Mouse (Mus musculus): ENCODE measurements around the gene Dnah7a.
"Not testable (repeated sequence)": the region's sequence is repeated elsewhere in the genome, so short reads cannot be mapped to it uniquely, and the experiment has no call there.

Gene Dnah7a

DNA sequence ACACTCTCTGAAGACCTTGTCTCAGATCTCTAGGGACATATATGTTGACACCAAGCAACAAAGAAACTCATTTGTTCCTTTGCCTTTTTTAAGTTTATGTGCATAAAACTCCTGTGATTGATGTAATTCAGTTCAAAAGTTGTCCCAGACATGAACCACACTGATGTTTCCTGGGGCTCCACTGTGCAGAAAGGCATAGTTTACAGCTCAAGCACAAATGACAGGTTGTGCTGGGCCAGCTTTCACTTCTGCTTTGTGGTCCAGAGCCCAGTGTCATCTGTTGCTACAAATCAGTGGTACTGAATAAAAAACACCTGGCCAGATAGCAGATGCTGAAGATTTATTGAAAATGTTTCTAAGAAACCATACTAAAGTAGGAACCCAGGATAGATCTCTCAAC lies 42.3 kb downstream of the Dnah7a start:
- DNase-seq: not testable (repeated sequence)

GRCm38 (mm10) chr1:53639865-53640794 lies 66.5 kb downstream of the Dnah7a start:
- no peak for DNase-seq

DNA sequence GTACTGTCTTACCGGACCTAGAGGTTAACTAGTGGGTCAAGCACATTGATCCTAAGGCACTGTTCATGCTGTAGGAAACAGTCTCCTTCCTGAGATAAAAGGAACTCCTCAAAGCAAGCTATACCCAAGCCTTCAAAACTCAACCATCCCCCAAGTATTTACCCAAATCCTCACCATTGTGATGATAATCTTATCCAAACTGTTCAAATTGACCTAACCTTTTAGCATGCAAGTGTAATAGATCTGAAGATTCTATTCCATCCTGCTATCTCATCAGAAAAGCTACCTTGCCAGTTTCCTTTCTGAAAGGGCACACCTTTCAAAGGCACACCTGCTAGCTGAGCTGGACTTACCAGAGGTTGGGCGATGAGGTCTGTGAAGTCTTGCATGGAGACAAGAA lies 70.9 kb downstream of the Dnah7a start:
- DNase-seq: not testable (repeated sequence)

GRCm38 (mm10) chr1:53632040-53632439 lies 74.5 kb downstream of the Dnah7a start:
- DNase-seq: not testable (repeated sequence)

- DNase-seq: no peak
Measured at GRCm38 (mm10) chr1:53630011-53630410, 76.6 kb downstream of the Dnah7a start.

- DNase-seq: no peak
Measured at GRCm38 (mm10) chr1:53613486-53613885, 93.1 kb downstream of the Dnah7a start.

DNA sequence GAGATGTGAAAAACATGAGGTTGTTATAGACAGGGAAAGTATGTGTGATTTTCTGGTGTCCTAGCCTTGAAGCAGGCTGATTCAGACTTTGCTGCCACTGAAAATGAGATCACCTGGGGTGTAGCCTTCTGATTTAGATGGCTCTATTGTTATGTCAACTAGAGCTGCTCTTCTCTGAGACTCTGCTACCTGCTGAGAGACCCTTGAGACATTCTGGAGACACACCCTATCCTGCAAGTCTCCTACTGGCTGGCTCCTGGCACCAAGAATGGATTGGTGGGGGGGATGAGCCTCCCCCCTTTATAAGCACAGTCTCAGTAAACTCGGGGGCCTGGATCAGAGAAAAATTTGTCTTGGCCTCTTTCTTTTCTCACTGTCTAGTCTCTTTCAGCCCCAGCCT lies 125.3 kb downstream of the Dnah7a start:
- DNase-seq: not testable (repeated sequence)

GRCm38 (mm10) chr1:53557918-53558317 lies 148.7 kb downstream of the Dnah7a start:
- DNase-seq: not testable (repeated sequence)

DNA sequence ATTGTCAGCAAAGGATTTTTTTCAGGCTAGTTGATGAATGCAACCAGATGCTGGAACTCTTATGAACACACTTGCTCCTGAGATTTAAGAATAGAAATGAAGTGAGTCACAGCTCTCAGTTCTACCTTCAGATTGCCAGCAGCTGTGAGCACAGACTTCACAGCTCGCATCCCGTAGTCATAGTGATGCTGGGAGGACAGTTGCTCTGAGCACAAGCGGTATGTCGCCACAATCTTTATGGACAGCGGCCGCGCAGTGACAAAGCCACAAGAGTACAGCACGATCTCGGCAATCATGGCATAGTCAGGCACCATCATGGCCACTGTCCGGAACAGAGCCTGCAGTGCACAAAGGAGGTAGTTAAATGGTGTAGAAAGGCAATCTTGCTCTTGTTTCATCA lies 159.6 kb downstream of the Dnah7a start:
- not testable (repeated sequence) for DNase-seq

GRCm38 (mm10) chr1:53538356-53538755 lies 168.2 kb downstream of the Dnah7a start:
- not testable (repeated sequence) for DNase-seq

GRCm38 (mm10) chr1:53534826-53535225 lies 171.8 kb downstream of the Dnah7a start:
- DNase-seq: not testable (repeated sequence)

GRCm38 (mm10) chr1:53526021-53526420 lies 180.6 kb downstream of the Dnah7a start:
- not testable (repeated sequence) for DNase-seq

DNA sequence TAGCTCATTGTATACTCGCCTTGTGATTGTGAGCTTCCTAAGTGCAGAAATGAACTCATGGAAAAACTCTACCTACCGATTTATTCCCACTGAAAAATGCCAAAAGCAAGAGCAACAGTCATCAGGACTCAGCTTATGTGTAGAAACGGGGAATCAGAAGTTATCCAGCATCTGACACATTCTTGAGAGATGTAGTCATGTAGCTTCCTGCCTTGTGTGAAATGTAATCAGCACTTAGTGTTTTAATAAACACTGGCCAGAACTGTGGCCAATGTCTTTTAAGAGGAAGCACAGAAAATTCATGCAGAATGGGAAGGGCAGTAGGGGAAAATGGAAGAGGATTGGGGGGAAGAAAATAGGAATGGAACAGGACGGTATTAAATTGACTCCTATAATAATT lies 232.9 kb downstream of the Dnah7a start:
- DNase-seq: no peak

DNA sequence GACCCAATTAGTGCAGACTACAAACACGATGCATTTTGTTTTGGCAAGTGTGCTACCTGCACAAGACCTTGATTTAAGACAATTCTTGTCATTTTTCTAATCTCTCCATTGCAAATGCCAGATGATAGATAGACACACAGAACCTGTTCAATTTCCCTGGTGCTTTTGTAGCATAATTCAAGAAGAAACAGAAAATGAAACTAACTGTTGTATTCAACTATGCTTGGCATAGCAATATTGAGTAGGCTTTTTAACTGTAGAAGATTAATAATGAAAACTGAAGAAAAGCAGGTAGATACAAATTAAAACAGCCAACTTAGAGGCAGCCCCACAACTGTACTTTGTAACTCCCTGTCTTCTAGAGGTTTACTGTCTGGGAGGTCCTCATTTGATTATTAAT lies 234.5 kb downstream of the Dnah7a start:
- not testable (repeated sequence) for DNase-seq

- no peak for DNase-seq
Measured at GRCm38 (mm10) chr1:53467325-53467670, 239.3 kb downstream of the Dnah7a start.

GRCm38 (mm10) chr1:53466524-53467324 lies 239.9 kb downstream of the Dnah7a start:
- DNase-seq: not testable (repeated sequence)

DNA sequence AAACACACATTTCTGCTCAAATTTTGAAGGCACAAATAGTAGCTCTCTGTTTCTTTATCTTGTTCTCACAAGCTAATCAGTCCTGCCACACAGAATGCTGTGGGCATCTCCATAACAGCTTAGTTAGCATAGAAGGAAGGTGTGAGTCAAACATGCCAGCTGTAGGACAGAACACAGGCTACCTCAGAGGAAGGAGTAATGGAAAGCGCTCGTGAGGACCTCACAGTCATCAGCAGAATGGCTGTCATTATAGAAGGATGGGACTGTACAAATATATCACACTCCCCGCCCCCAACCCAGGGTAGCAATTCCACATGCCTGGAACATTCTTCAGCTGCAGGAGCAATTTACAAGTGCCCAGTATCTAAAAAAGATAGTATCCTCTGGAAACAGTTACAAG lies 267.4 kb downstream of the Dnah7a start:
- DNase-seq: not testable (repeated sequence)

DNA sequence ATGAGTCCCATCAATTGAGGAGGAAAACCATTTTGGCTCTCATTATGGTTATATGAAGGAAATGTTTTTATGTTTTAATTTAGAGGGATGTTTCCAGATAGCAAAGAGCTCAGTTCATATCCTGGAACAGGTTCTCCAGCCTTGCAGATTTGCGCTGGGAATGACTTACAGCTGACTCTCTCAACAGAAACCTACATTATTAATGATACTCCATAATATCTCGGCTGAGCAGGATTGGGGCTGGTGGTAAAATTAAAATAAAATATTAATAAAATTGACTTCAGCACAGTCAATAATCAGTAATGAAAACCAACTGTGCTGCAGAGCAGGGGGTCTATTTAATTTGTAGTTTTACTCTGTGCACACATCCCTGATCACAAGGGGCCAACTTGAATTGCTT lies 274.2 kb downstream of the Dnah7a start:
- not testable (repeated sequence) for DNase-seq

DNA sequence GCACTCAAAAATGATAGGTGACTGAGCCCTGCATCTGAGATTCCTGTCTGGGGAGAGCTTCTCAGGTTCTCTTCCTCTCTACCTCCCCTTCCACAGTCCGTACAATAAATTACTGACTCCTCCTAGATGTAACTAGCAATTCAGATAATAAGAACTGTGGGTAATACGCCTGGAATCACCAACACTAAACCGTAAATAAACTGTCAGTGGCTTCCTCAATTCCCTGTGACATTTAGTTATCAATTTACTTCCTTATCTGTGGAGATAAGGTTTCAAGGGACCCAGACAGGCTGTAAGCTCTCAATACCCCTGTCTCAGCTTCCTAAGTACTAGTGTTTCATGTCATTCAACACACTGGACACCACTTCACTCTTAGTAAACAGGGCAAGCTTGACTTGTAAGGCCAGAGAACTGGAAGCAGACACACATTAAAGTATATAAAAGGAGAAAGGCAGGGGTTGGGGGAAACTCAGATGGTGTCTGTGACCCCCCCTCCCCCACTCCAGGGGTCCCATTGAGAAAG lies 300.7 kb downstream of the Dnah7a start:
- DNase-seq: no peak

DNA sequence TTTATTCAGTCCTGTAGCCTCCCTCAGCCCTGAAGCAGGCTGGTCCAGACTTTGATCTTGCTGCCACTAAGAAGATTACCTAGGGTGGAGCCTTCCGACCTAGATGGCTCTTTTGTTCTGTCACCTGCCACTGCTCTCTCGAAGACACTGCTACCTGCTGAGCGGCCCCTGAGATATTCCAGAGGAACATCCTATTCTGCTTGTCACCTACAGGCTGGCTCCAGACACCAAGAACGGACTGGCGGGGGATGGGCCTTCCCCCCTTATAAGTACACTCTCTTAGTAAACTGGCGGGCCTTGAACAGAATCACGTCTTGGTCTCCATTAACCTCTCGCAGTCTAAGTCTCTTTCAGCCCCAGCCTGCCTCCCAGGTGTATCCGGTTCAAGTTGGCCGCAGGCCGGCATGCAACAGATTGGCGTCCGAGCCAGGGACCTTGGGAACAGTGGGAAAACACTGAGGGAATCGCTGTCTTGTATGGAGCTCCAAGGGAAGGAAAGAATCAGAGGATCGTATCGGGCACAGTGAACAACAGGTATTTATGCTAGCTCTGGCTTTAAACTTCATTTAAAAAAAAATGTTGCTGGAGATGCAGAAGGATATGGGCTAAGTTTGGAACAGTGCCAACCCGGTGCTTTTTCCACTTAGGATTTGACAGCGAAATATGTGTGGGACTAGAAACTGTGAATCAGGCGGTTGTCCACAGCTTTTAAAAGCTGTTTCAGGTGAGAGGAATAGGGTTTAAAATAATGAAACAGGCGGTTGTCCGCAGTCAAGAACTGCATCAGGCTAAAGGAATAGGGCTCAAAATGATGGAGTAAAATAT lies 312.4 kb downstream of the Dnah7a start:
- peak; percentile 3 for DNase-seq

- DNase-seq: no peak
Measured at GRCm38 (mm10) chr1:53388762-53389161, 317.8 kb downstream of the Dnah7a start.

- DNase-seq: no peak
Measured at GRCm38 (mm10) chr1:53384085-53384688, 322.4 kb downstream of the Dnah7a start.
